Mouse (Mus musculus): ENCODE results near the gene B4galnt3. TPM values are rescaled to one million over a fixed set of nuclear protein-coding genes. Genes with fewer than 3 reads are reported as not detected.

B4galnt3 gene
- polyA plus RNA-seq, 1 experiment from 2014 or later = 0.15 TPM

DNA sequence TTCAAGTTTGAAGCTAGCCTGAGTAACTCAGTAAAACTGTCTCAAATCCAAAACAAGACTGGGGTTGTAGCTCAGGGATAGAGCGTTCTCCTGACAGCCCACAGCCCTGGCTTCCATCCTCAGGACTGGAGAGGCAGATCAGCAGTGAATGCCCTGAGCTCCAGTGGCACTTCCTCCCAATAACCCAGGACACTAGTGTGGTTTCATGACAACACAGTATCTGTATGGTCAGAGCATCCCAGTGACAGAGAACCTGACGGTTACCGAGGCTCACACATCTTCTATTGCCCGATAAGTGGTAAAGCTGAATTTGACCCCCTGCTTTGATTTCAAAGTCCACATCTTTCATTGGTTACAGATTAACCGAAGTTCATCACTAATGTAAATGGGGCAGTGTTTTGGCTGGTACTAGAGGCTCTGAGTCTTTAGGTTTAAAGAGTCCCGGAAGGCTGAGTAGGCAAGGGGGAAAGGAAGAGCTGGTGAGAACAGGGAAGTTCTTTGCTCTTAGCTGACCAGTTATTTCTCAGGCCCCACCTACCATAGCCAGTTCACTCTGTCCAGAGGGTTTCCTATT lies 120.2 kb downstream of the B4galnt3 start:
- no peak overlapping the region for H3K9ac ChIP-seq (ENCODE audit: low read length)
- WGBS = 78% methylated on average over 6 of the region's 6 CpGs

DNA sequence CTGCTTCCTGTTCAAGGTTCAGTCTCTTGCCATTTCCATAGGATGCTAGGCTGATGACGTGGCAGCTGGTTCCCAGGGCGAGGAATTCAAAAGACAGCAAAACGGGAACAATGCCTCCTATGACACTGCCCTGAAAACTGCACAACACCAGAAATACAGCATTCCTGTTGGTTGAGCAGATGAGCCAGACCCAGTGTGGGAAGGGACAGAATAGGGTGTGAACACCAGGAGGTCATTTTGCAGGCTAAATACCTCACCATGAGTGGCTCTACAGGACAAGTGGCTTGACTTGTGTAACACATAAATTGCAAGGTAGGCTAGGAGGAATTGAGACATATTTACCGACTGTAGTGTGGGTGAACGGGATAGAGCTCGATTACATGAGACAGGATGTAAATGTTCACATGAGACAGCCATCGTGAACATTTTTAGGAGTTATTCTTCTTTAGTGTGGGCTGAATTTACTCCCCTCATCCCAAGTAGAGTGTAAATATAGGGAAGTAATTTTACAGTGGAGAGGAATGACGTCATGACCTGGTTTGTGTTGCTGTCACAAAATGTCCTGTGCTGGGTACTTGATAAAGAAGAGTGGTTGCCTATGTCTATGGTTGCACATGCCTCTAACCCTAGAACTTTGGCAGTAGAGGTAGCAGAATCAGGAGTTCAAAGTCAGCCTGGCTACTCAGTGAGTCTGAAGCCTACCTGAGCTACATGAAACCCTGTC lies 121.9 kb downstream of the B4galnt3 start:
- Histone ChIP-seq H3K4me2 (ENCODE audit: low read depth) (no peak overlapping the region), H3K36me3 (ENCODE audit: control insufficient read depth, insufficient read depth, low read length) (no peaks in the 10 kb centered on the region), H3K27ac (ENCODE audit: low read depth, low read length) (no peak overlapping the region), H3K9me3 (ENCODE audit: control insufficient read depth, low read length) (no peaks in the 10 kb centered on the region), H3K4me3 (ENCODE audit: low read depth, low read length) (no peak overlapping the region), H3K27me3 (ENCODE audit: control insufficient read depth, insufficient read depth, low read length) (no peaks in the 10 kb centered on the region), H3K4me1 (ENCODE audit: control insufficient read depth, insufficient read depth, low read length) (no peaks in the 10 kb centered on the region), H3K9ac (ENCODE audit: low read length) (no peak overlapping the region)
- DNase-seq (ENCODE audit: low spot score) (no peak), ATAC-seq (ENCODE audit: insufficient read depth, low FRiP score, low TSS enrichment) (no peak)
- WGBS = 85% methylated on average over 8 of the region's 8 CpGs

More for the DNA sequence above, 120.2 kb downstream of the B4galnt3 start:
- no peak for DNase-seq (ENCODE audit: low spot score)
- no peak overlapping the region for H3K27ac ChIP-seq (ENCODE audit: low read depth, low read length)
- H3K4me1 ChIP-seq (ENCODE audit: control insufficient read depth, insufficient read depth, low read length) = no peaks in the 10 kb centered on the region
- no peak for ATAC-seq (ENCODE audit: insufficient read depth, low FRiP score, low TSS enrichment)
- H3K9me3 ChIP-seq (ENCODE audit: control insufficient read depth, low read length) = no peaks in the 10 kb centered on the region
- H3K36me3 ChIP-seq (ENCODE audit: control insufficient read depth, insufficient read depth, low read length) = no peaks in the 10 kb centered on the region
- no peak overlapping the region for H3K4me3 ChIP-seq (ENCODE audit: low read depth, low read length)
- no peak overlapping the region for H3K4me2 ChIP-seq (ENCODE audit: low read depth)
- H3K27me3 ChIP-seq (ENCODE audit: control insufficient read depth, insufficient read depth, low read length) = no peaks in the 10 kb centered on the region

DNA sequence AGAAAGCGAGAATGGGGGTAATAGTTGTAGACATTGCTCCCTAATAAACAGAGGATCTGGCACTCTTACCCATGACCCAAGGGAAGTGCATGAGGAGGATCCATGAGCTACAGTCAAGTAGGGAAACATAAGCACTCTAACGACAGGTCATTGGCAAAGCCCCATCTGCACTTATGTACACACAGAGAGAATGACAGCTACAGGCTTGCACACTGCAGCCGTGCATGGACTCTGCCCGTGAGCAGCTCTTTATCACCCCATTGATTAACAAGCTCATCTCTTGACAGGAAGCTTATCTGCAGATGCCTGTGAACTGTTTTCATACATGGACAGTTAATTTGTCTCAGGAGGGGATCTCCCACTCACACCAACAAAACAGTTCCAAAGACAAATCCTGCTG lies 126.8 kb downstream of the B4galnt3 start:
- H3K9ac ChIP-seq (ENCODE audit: low read length) = no peak overlapping the region

DNA sequence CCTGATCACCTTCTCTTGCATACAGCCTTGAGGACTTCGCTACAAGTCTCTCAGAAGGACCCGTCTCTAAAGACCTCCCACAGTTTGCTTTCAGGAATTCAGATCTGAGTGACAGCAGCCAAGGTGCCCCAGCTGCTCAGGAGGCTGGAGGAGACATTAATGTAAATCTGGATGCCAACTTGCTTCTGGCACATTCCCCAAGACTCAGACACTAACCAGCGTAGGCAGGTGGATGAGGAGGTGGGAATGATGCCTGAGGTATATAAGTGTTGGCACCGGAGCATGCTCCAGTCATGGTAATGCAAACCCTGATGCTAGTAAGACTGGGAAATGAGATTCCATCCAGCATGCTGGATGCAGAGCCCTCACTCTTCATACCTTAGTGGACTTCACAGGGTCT lies 129.6 kb downstream of the B4galnt3 start:
- WGBS = 76% methylated on average over 4 of the region's 4 CpGs
- H3K4me2 ChIP-seq (ENCODE audit: low read depth) = no peak overlapping the region
- H3K4me1 ChIP-seq (ENCODE audit: control insufficient read depth, insufficient read depth, low read length) = no peaks in the 10 kb centered on the region
- no peak for ATAC-seq (ENCODE audit: insufficient read depth, low FRiP score, low TSS enrichment)
- H3K9ac ChIP-seq (ENCODE audit: low read length) = no peak overlapping the region
- DNase-seq (ENCODE audit: low spot score) = no peak
- no peaks in the 10 kb centered on the region for H3K9me3 ChIP-seq (ENCODE audit: control insufficient read depth, low read length)
- no peak overlapping the region for H3K27ac ChIP-seq (ENCODE audit: low read depth, low read length)
- H3K36me3 ChIP-seq (ENCODE audit: control insufficient read depth, insufficient read depth, low read length) = no peaks in the 10 kb centered on the region
- no peak overlapping the region for H3K4me3 ChIP-seq (ENCODE audit: low read depth, low read length)
- H3K27me3 ChIP-seq (ENCODE audit: control insufficient read depth, insufficient read depth, low read length) = no peaks in the 10 kb centered on the region

More for the DNA sequence above, 126.8 kb downstream of the B4galnt3 start:
- Histone ChIP-seq H3K4me1 (ENCODE audit: control insufficient read depth, insufficient read depth, low read length) (no peaks in the 10 kb centered on the region), H3K27ac (ENCODE audit: low read depth, low read length) (no peak overlapping the region), H3K9me3 (ENCODE audit: control insufficient read depth, low read length) (no peaks in the 10 kb centered on the region), H3K4me3 (ENCODE audit: low read depth, low read length) (no peak overlapping the region), H3K36me3 (ENCODE audit: control insufficient read depth, insufficient read depth, low read length) (no peaks in the 10 kb centered on the region), H3K4me2 (ENCODE audit: low read depth) (no peak overlapping the region), H3K27me3 (ENCODE audit: control insufficient read depth, insufficient read depth, low read length) (no peaks in the 10 kb centered on the region)
- 82% methylated on average over 4 of the region's 4 CpGs for WGBS
- ATAC-seq (ENCODE audit: insufficient read depth, low FRiP score, low TSS enrichment) = no peak
- no peak for DNase-seq (ENCODE audit: low spot score)

DNA sequence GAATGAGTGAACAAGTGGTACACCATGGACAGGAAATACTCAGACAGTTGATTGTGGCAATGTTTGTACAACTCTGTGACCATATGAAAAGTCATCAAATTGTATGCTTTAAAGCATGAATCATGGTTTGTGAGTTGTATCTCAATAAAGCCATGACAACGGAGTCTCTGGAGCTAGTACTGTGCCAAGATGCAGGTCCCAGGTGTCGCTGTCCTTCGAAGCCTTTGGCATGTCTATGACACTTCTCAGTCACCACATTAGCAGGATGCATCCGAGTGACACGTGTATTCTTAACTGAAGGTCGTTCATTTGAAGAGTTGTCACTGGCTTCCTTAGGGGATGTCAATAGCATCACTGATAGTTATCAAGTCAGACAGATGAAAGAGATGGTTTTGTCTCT lies 131.4 kb downstream of the B4galnt3 start:
- no peaks in the 10 kb centered on the region for H3K27me3 ChIP-seq (ENCODE audit: control insufficient read depth, insufficient read depth, low read length)
- 88% methylated on average over 6 of the region's 6 CpGs for WGBS
- no peak for DNase-seq (ENCODE audit: low spot score)

DNA sequence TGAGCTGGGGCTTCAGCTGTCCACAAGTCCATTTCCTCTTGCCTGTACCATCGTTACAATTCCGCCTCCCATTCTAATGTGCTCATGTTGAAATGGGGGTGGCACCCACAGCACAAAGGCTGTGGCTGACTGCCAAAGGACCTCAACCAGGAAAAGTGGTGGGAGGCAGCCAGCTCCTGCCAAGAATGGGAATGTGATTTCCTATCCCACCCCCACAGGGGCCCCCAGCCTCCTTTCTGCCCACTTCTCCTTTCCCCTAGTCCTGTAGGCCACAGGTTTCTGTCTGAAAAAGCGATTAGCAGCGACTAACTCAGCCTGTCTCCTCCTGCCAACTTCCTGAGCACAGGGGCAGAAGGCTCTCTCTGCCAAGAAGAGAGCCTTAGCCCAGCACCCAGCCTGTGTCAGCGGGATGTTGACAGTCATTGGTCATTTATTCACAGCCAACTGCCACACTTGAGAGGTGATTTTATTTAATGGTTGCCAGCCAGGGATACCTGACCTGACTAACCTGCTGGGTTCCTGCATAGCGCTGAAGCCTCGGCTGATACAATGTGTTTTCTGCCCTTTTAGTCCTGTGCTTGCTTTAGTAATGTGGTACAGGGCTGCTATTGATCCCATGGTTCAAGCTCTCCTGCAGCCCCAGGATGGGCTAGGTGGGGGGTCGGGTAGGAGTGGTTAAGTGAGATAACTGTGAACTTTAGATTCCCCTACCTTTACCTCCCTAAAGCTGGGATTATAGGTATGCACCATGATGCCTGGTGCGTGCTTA lies 135.0 kb downstream of the B4galnt3 start:
- H3K27ac ChIP-seq (ENCODE audit: low read depth, low read length) = no peak overlapping the region
- DNase-seq (ENCODE audit: low spot score) = no peak
- ATAC-seq (ENCODE audit: insufficient read depth, low FRiP score, low TSS enrichment) = no peak

More for the DNA sequence above, 131.4 kb downstream of the B4galnt3 start:
- no peaks in the 10 kb centered on the region for H3K36me3 ChIP-seq (ENCODE audit: control insufficient read depth, insufficient read depth, low read length)
- no peaks in the 10 kb centered on the region for H3K4me1 ChIP-seq (ENCODE audit: control insufficient read depth, insufficient read depth, low read length)
- no peak for ATAC-seq (ENCODE audit: insufficient read depth, low FRiP score, low TSS enrichment)
- H3K4me3 ChIP-seq (ENCODE audit: low read depth, low read length) = no peak overlapping the region
- no peak overlapping the region for H3K9ac ChIP-seq (ENCODE audit: low read length)
- no peaks in the 10 kb centered on the region for H3K9me3 ChIP-seq (ENCODE audit: control insufficient read depth, low read length)
- H3K27ac ChIP-seq (ENCODE audit: low read depth, low read length) = no peak overlapping the region
- H3K4me2 ChIP-seq (ENCODE audit: low read depth) = no peak overlapping the region

DNA sequence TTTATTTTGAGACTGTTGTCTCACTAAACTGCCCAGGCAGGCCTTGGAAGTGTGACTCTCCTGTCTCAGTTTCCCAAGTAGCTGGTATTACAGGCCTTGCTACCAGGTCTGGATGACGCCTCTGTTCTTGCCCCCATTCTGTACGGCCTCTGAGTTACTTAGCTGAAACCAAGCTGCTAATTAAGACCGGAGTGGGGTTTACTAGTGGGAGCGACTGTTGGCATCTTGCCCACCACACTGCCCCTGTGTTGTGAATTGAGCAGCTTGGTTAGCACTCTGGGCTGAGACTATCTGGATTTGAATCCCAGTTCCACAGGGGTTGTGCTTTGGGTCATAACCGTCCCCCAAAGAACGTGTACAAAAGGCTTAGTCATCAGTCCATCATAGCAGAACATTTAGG lies 136.9 kb downstream of the B4galnt3 start:
- Histone ChIP-seq H3K4me1 (ENCODE audit: control insufficient read depth, insufficient read depth, low read length) (no peaks in the 10 kb centered on the region), H3K36me3 (ENCODE audit: control insufficient read depth, insufficient read depth, low read length) (no peaks in the 10 kb centered on the region), H3K27me3 (ENCODE audit: control insufficient read depth, insufficient read depth, low read length) (no peaks in the 10 kb centered on the region), H3K9me3 (ENCODE audit: control insufficient read depth, low read length) (no peaks in the 10 kb centered on the region), H3K9ac (ENCODE audit: low read length) (no peak overlapping the region), H3K4me2 (ENCODE audit: low read depth) (no peak overlapping the region), H3K4me3 (ENCODE audit: low read depth, low read length) (no peak overlapping the region), H3K27ac (ENCODE audit: low read depth, low read length) (no peak overlapping the region)
- DNase-seq (ENCODE audit: low spot score) (no peak), ATAC-seq (ENCODE audit: insufficient read depth, low FRiP score, low TSS enrichment) (no peak)
- 87% methylated on average over 6 of the region's 6 CpGs for WGBS

More for the DNA sequence above, 135.0 kb downstream of the B4galnt3 start:
- Histone ChIP-seq H3K9ac (ENCODE audit: low read length) (no peak overlapping the region), H3K4me3 (ENCODE audit: low read depth, low read length) (no peak overlapping the region), H3K9me3 (ENCODE audit: control insufficient read depth, low read length) (no peaks in the 10 kb centered on the region), H3K36me3 (ENCODE audit: control insufficient read depth, insufficient read depth, low read length) (no peaks in the 10 kb centered on the region), H3K27me3 (ENCODE audit: control insufficient read depth, insufficient read depth, low read length) (no peaks in the 10 kb centered on the region), H3K4me2 (ENCODE audit: low read depth) (no peak overlapping the region), H3K4me1 (ENCODE audit: control insufficient read depth, insufficient read depth, low read length) (no peaks in the 10 kb centered on the region)
- whole genome bisulfite sequencing = 66% methylated on average over 9 of the region's 9 CpGs

DNA sequence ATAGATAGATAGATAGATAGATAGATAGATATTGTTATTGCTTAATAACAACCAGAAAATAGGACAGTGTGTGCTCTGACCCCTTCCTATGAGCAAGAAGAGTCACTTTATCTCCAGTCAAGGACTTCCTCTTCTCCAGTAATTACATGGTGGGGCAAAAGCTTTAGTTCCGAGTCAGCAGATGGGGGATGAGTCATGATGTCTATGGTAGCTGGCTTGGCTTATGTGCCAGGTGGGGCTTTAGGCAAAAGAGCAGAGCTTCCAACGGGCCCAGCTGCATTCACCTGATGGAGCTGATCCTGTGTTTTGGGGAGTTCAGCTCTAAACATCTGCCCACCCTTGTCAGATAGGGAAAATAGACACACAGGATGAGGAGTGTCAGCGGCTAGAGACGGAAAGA lies 138.8 kb downstream of the B4galnt3 start:
- Histone ChIP-seq H3K9ac (ENCODE audit: low read length) (no peak overlapping the region), H3K4me1 (ENCODE audit: control insufficient read depth, insufficient read depth, low read length) (no peaks in the 10 kb centered on the region), H3K4me3 (ENCODE audit: low read depth, low read length) (no peak overlapping the region), H3K9me3 (ENCODE audit: control insufficient read depth, low read length) (no peaks in the 10 kb centered on the region), H3K27me3 (ENCODE audit: control insufficient read depth, insufficient read depth, low read length) (no peaks in the 10 kb centered on the region), H3K36me3 (ENCODE audit: control insufficient read depth, insufficient read depth, low read length) (no peaks in the 10 kb centered on the region), H3K27ac (ENCODE audit: low read depth, low read length) (no peak overlapping the region), H3K4me2 (ENCODE audit: low read depth) (no peak overlapping the region)
- ATAC-seq (ENCODE audit: insufficient read depth, low FRiP score, low TSS enrichment) (no peak), DNase-seq (ENCODE audit: low spot score) (no peak)
- WGBS = 90% methylated on average over 4 of the region's 4 CpGs

Data from neural tube, embryonic 11.5 days (tissue).